Mouse (Mus musculus) hindbrain, postnatal 0 days (tissue): ENCODE results near the gene Cyp4a10. TPM values are rescaled to one million over a fixed set of nuclear protein-coding genes. Genes with fewer than 3 reads are reported as not detected.
"Not testable (repeated sequence)": the region's sequence is repeated elsewhere in the genome, so short reads cannot be mapped to it uniquely, and the experiment has no call there.

ENCODE experiments used
- ATAC-seq: fragments of 200-750 bp; cut with Nextera tagmentation; 2 replicates; pipeline ENCODE4 v1.8.0; 2017; ENCODE audit warnings: mild to moderate bottlenecking, moderate TSS enrichment, moderate library complexity
- DNase-seq: peaks from one replicate; pipeline ENCODE4 v3.0.0-alpha.2; 2015; ENCODE audit warnings: low spot score
- H3K27ac ChIP-seq: fragments of 300-500 bp; sonication (generic); 2 replicates; pipeline ENCODE4 v1.5.1; 2014; ENCODE audit warnings: mild to moderate bottlenecking
- H3K27me3 ChIP-seq: fragments of 300-500 bp; sonication (generic); 2 replicates; pipeline ENCODE4 v1.6.1; 2014; ENCODE audit warnings: low read length, mixed read lengths; ENCODE audit not compliant: insufficient read depth
- H3K36me3 ChIP-seq: fragments of 300-500 bp; sonication (generic); 2 replicates; pipeline ENCODE4 v1.6.1; 2014; ENCODE audit warnings: low read length, mixed read lengths; ENCODE audit not compliant: insufficient read depth
- H3K4me1 ChIP-seq: fragments of 300-500 bp; sonication (generic); 2 replicates; pipeline ENCODE4 v1.6.1; 2014; ENCODE audit warnings: antibody characterized with exemption, low read length, mixed read lengths; ENCODE audit not compliant: insufficient read depth
- H3K4me2 ChIP-seq: fragments of 300-500 bp; sonication (generic); 2 replicates; pipeline ENCODE4 v1.6.1; 2014; ENCODE audit warnings: low read depth, mild to moderate bottlenecking, low read length, moderate library complexity, mixed read lengths
- H3K4me3 ChIP-seq: fragments of 300-500 bp; sonication (generic); 2 replicates; pipeline ENCODE4 v1.5.1; 2014; ENCODE audit warnings: low read length
- H3K9ac ChIP-seq: fragments of 300-500 bp; sonication (generic); replicated peaks from 2 replicates; pipeline ENCODE4 v1.6.1; 2014; ENCODE audit warnings: mild to moderate bottlenecking, low read length, moderate library complexity, mixed read lengths
- H3K9me3 ChIP-seq: fragments of 300-500 bp; sonication (generic); 2 replicates; pipeline ENCODE4 v1.6.1; 2016; ENCODE audit warnings: low read length, mixed read lengths
- CTCF ChIP-seq: IDR thresholded peaks from 2 replicates; pipeline ENCODE4 v1.5.1; 2016; ENCODE audit warnings: antibody characterized with exemption, control low read depth, low read depth
- WGBS: fragments of 180-500 bp; shearing (Covaris S2); extraction: QIAGEN DNeasy Blood & Tissue Kit; methylation state at CpG from one replicate; pipeline ENCODE4 v1.1.7; 2014; 5-methylcytosine and 5-hydroxymethylcytosine counted together
- polyA plus RNA-seq: library from polyadenylated mRNA; unstranded; fragments of >200 nt; fragmentation: Nextera tagmentation; extraction: Ambion mirVana; gene quantifications from 2 replicates; pipeline ENCODE4 v1.2.1, GENCODE M21; 2015
- total RNA-seq: library from RNA; depleted of rRNA; stranded (reverse); fragments of >200 nt; gene quantifications from 2 replicates; pipeline ENCODE4 v1.2.3, GENCODE M21; 2014

Gene Cyp4a10
- total and polyA plus RNA-seq, 2 experiments from 2014 or later = not detected

GRCm38 (mm10) chr4:115519444-115519843 is 1.4 kb downstream of the Cyp4a10 start:
- Histone ChIP-seq H3K36me3 (no peaks in the 10 kb centered on the region), H3K9me3 (no peaks in the 10 kb centered on the region), H3K27ac (no peak overlapping the region), H3K9ac (no peak overlapping the region), H3K4me1 (no peaks in the 10 kb centered on the region), H3K4me3 (no peak overlapping the region), H3K27me3 (no peaks in the 10 kb centered on the region), H3K4me2 (no peak overlapping the region)
- no peak for TF ChIP-seq CTCF
- WGBS = 79% methylated on average over 4 of the region's 4 CpGs
- no peak for DNase-seq
- ATAC-seq = no peak

GRCm38 (mm10) chr4:115521766-115522165 is 3.7 kb downstream of the Cyp4a10 start:
- TF ChIP-seq CTCF = no peak
- ATAC-seq = no peak

GRCm38 (mm10) chr4:115545101-115545500 is 27.0 kb downstream of the Cyp4a10 start:
- H3K4me1 ChIP-seq = no peaks in the 10 kb centered on the region
- H3K4me3 ChIP-seq = no peak overlapping the region
- H3K4me2 ChIP-seq = no peak overlapping the region
- 54% methylated on average over 1 of the region's 1 CpGs for WGBS
- no peak for TF ChIP-seq CTCF
- DNase-seq = no peak
- no peaks in the 10 kb centered on the region for H3K9me3 ChIP-seq
- no peaks in the 10 kb centered on the region for H3K27me3 ChIP-seq
- H3K36me3 ChIP-seq = no peaks in the 10 kb centered on the region
- no peak overlapping the region for H3K9ac ChIP-seq
- H3K27ac ChIP-seq = no peak overlapping the region
- no peak for ATAC-seq

More at GRCm38 (mm10) chr4:115521766-115522165, 3.7 kb downstream of the Cyp4a10 start:
- 98% methylated on average over 2 of the region's 2 CpGs for WGBS
- Histone ChIP-seq H3K4me3 (no peak overlapping the region), H3K4me1 (no peaks in the 10 kb centered on the region), H3K9me3 (no peaks in the 10 kb centered on the region), H3K9ac (no peak overlapping the region), H3K36me3 (no peaks in the 10 kb centered on the region), H3K4me2 (no peak overlapping the region), H3K27me3 (no peaks in the 10 kb centered on the region), H3K27ac (no peak overlapping the region)
- no peak for DNase-seq

GRCm38 (mm10) chr4:115546141-115546828 is 28.2 kb downstream of the Cyp4a10 start:
- no peaks in the 10 kb centered on the region for H3K4me1 ChIP-seq
- no peaks in the 10 kb centered on the region for H3K9me3 ChIP-seq
- no peak for DNase-seq
- no peak overlapping the region for H3K27ac ChIP-seq
- no peaks in the 10 kb centered on the region for H3K36me3 ChIP-seq
- H3K4me3 ChIP-seq = no peak overlapping the region
- WGBS = 80% methylated on average over 2 of the region's 2 CpGs
- H3K27me3 ChIP-seq = no peaks in the 10 kb centered on the region
- H3K4me2 ChIP-seq = no peak overlapping the region
- ATAC-seq = no peak
- no peak for TF ChIP-seq CTCF
- no peak overlapping the region for H3K9ac ChIP-seq

GRCm38 (mm10) chr4:115552726-115553125 is 34.7 kb downstream of the Cyp4a10 start:
- no peak for TF ChIP-seq CTCF
- no peak for ATAC-seq

GRCm38 (mm10) chr4:115555513-115555912 is 37.4 kb downstream of the Cyp4a10 start:
- 69% methylated on average over 2 of the region's 2 CpGs for WGBS
- no peak for ATAC-seq
- no peak overlapping the region for H3K4me3 ChIP-seq
- H3K9me3 ChIP-seq = no peaks in the 10 kb centered on the region
- H3K4me2 ChIP-seq = no peak overlapping the region
- H3K9ac ChIP-seq = no peak overlapping the region
- H3K27ac ChIP-seq = no peak overlapping the region
- H3K36me3 ChIP-seq = no peaks in the 10 kb centered on the region
- no peaks in the 10 kb centered on the region for H3K27me3 ChIP-seq
- no peak for DNase-seq
- no peak for TF ChIP-seq CTCF
- H3K4me1 ChIP-seq = no peaks in the 10 kb centered on the region

More at GRCm38 (mm10) chr4:115552726-115553125, 34.7 kb downstream of the Cyp4a10 start:
- Histone ChIP-seq H3K27me3 (no peaks in the 10 kb centered on the region), H3K4me3 (no peak overlapping the region), H3K4me1 (no peaks in the 10 kb centered on the region), H3K27ac (no peak overlapping the region), H3K36me3 (no peaks in the 10 kb centered on the region), H3K4me2 (no peak overlapping the region), H3K9me3 (no peaks in the 10 kb centered on the region), H3K9ac (no peak overlapping the region)
- 92% methylated on average over 3 of the region's 3 CpGs for WGBS
- no peak for DNase-seq

GRCm38 (mm10) chr4:115557861-115558561 is 39.9 kb downstream of the Cyp4a10 start:
- no peak overlapping the region for H3K4me2 ChIP-seq
- no peaks in the 10 kb centered on the region for H3K36me3 ChIP-seq
- no peaks in the 10 kb centered on the region for H3K27me3 ChIP-seq
- H3K4me3 ChIP-seq = no peak overlapping the region
- no peaks in the 10 kb centered on the region for H3K9me3 ChIP-seq
- H3K9ac ChIP-seq = no peak overlapping the region
- no peak overlapping the region for H3K27ac ChIP-seq
- 43% methylated on average over 4 of the region's 4 CpGs for WGBS
- no peaks in the 10 kb centered on the region for H3K4me1 ChIP-seq
- TF ChIP-seq CTCF = no peak
- DNase-seq (no peak), ATAC-seq (no peak)

GRCm38 (mm10) chr4:115561236-115561635 is 43.2 kb downstream of the Cyp4a10 start:
- not testable (repeated sequence) for H3K9ac ChIP-seq, DNase-seq, H3K4me1 ChIP-seq, H3K27me3 ChIP-seq, H3K4me2 ChIP-seq, H3K36me3 ChIP-seq, H3K4me3 ChIP-seq, H3K9me3 ChIP-seq, H3K27ac ChIP-seq, ATAC-seq
- WGBS = 47% methylated on average over 5 of the region's 5 CpGs
